Mouse (Mus musculus) hindbrain, embryonic 11.5 days (tissue): ENCODE results near the gene Zfp711. TPM values are rescaled to one million over a fixed set of nuclear protein-coding genes. Genes with fewer than 3 reads are reported as not detected.
A peak's percentile ranks its signal among the peaks of the same experiment; 100 is the strongest.

Experiments used
- ATAC-seq: fragments of 200-750 bp; cut with Nextera tagmentation; 2 replicates; pipeline ENCODE4 v1.8.0; 2017; ENCODE audit warnings: mild to moderate bottlenecking, moderate TSS enrichment, moderate library complexity; ENCODE audit not compliant: low FRiP score
- DNase-seq: peaks from one replicate; pipeline ENCODE4 v3.0.0-alpha.2; 2015; ENCODE audit warnings: low spot score
- H3K27ac ChIP-seq: fragments of 300-500 bp; sonication (generic); 2 replicates; pipeline ENCODE4 v1.5.1; 2014; ENCODE audit warnings: mild to moderate bottlenecking, low read depth, low read length
- H3K27me3 ChIP-seq: fragments of 300-500 bp; sonication (generic); 2 replicates; pipeline ENCODE4 v1.6.1; 2014; ENCODE audit warnings: mild to moderate bottlenecking, low read length, moderate library complexity, mixed read lengths; ENCODE audit not compliant: control insufficient read depth, insufficient read depth
- H3K36me3 ChIP-seq: fragments of 300-500 bp; sonication (generic); 2 replicates; pipeline ENCODE4 v1.6.1; 2014; ENCODE audit warnings: mild to moderate bottlenecking, low read length, moderate library complexity, mixed read lengths; ENCODE audit not compliant: control insufficient read depth, insufficient read depth
- H3K4me1 ChIP-seq: fragments of 300-500 bp; sonication (generic); replicated peaks from 2 replicates; pipeline ENCODE4 v1.6.1; 2014; ENCODE audit warnings: low read length, mixed read lengths; ENCODE audit not compliant: control insufficient read depth, insufficient read depth
- H3K4me2 ChIP-seq: fragments of 300-500 bp; sonication (generic); replicated peaks from 2 replicates; pipeline ENCODE4 v1.6.1; 2014; ENCODE audit warnings: mild to moderate bottlenecking, low read depth, low read length
- H3K4me3 ChIP-seq: fragments of 300-500 bp; sonication (generic); 2 replicates; pipeline ENCODE4 v1.5.1; 2014; ENCODE audit warnings: low read depth, low read length
- H3K9ac ChIP-seq: fragments of 300-500 bp; sonication (generic); 2 replicates; pipeline ENCODE4 v1.6.1; 2014; ENCODE audit warnings: low read depth, low read length
- H3K9me3 ChIP-seq: fragments of 300-500 bp; sonication (generic); 2 replicates; pipeline ENCODE4 v1.6.1; 2016; ENCODE audit warnings: low read length; ENCODE audit not compliant: control insufficient read depth
- WGBS: fragments of 180-500 bp; shearing (Covaris S2); extraction: QIAGEN DNeasy Blood & Tissue Kit; methylation state at CpG from one replicate; pipeline ENCODE4 v1.1.7; 2014; 5-methylcytosine and 5-hydroxymethylcytosine counted together
- polyA plus RNA-seq: library from polyadenylated mRNA; unstranded; fragments of >200 nt; fragmentation: Nextera tagmentation; extraction: Ambion mirVana; gene quantifications from 2 replicates; pipeline ENCODE4 v1.2.1, GENCODE M21; 2014

The Zfp711 gene
- 27.5 and 29.2 TPM in 2 replicates for polyA plus RNA-seq

GRCm38 (mm10) chrX:112600511-112601305, at the start of gene Zfp711:
Zfp711 (plus strand) TSS chrX:112600526.
- Histone ChIP-seq H3K4me3 (peak within 1 kb of the TSS; percentile 60), H3K36me3 (no peaks in the 10 kb centered on the region), H3K4me1 (no peaks in the 10 kb centered on the region), H3K9me3 (no peaks in the 10 kb centered on the region), H3K4me2 (peak within 1 kb of the TSS; percentile 34), H3K27ac (peak within 1 kb of the TSS; percentile 75), H3K9ac (peak within 1 kb of the TSS; percentile 80), H3K27me3 (no peaks in the 10 kb centered on the region)
- ATAC-seq (peak; percentile 97), DNase-seq (peak; percentile 86)
- 16% methylated on average over 47 of the region's 79 CpGs for WGBS

GRCm38 (mm10) chrX:112567716-112568115, 32.6 kb upstream of the Zfp711 start:
- no peak overlapping the region for H3K27ac ChIP-seq
- H3K4me1 ChIP-seq = no peaks in the 10 kb centered on the region

GRCm38 (mm10) chrX:112601306-112602120, 1.2 kb downstream of the Zfp711 start:
- ATAC-seq = peak; percentile 73
- Histone ChIP-seq H3K36me3 (no peaks in the 10 kb centered on the region), H3K4me2 (peak overlapping the region; percentile 34), H3K4me3 (peak overlapping the region; percentile 60), H3K9me3 (no peaks in the 10 kb centered on the region), H3K4me1 (no peaks in the 10 kb centered on the region), H3K27me3 (no peaks in the 10 kb centered on the region), H3K9ac (peak overlapping the region; percentile 80), H3K27ac (peak overlapping the region; percentile 75)
- DNase-seq = peak; percentile 54
- 13% methylated on average over 17 of the region's 81 CpGs for WGBS

More at GRCm38 (mm10) chrX:112567716-112568115, 32.6 kb upstream of the Zfp711 start:
- Histone ChIP-seq H3K4me3 (no peak overlapping the region), H3K36me3 (no peaks in the 10 kb centered on the region), H3K27me3 (no peaks in the 10 kb centered on the region), H3K4me2 (no peak overlapping the region), H3K9ac (no peak overlapping the region), H3K9me3 (no peaks in the 10 kb centered on the region)
- DNase-seq = no peak
- ATAC-seq = no peak
- 95% methylated on average over 2 of the region's 2 CpGs for WGBS

GRCm38 (mm10) chrX:112675525-112675924, 75.2 kb downstream of the Zfp711 start:
- Histone ChIP-seq H3K4me2 (no peak overlapping the region), H3K4me1 (no peaks in the 10 kb centered on the region), H3K27me3 (no peaks in the 10 kb centered on the region), H3K9me3 (no peaks in the 10 kb centered on the region), H3K4me3 (no peak overlapping the region), H3K36me3 (no peaks in the 10 kb centered on the region), H3K27ac (no peak overlapping the region), H3K9ac (no peak overlapping the region)
- no peak for DNase-seq
- ATAC-seq = no peak
- 56% methylated on average over 1 of the region's 1 CpGs for WGBS

GRCm38 (mm10) chrX:112680605-112681004, 80.3 kb downstream of the Zfp711 start:
- DNase-seq = no peak
- Histone ChIP-seq H3K27me3 (no peaks in the 10 kb centered on the region), H3K9me3 (no peaks in the 10 kb centered on the region), H3K4me2 (no peak overlapping the region), H3K4me1 (no peaks in the 10 kb centered on the region), H3K4me3 (no peak overlapping the region), H3K9ac (no peak overlapping the region), H3K36me3 (no peaks in the 10 kb centered on the region), H3K27ac (no peak overlapping the region)
- WGBS = 87% methylated on average over 5 of the region's 5 CpGs
- no peak for ATAC-seq

Other genes starting within 250 kb of the Zfp711 start
- gene Satl1, start 193.7 kb upstream of the Zfp711 start, polyA plus RNA-seq = not detected in 2 replicates
- not detected in 2 replicates for gene 2010106E10Rik, start 105.3 kb upstream of the Zfp711 start, polyA plus RNA-seq
- 0.07 and 0.09 TPM in 2 replicates for gene Pof1b, start 98.1 kb downstream of the Zfp711 start, polyA plus RNA-seq